Mouse (Mus musculus) midbrain, embryonic 15.5 days (tissue): ENCODE results near the gene Pde7b. TPM values are rescaled to one million over a fixed set of nuclear protein-coding genes. Genes with fewer than 3 reads are reported as not detected.

Experiments used
- ATAC-seq: fragments of 200-750 bp; cut with Nextera tagmentation; replicated peaks from 2 replicates; pipeline ENCODE4 v1.8.0; 2017; ENCODE audit warnings: moderate TSS enrichment
- H3K27ac ChIP-seq: fragments of 300-500 bp; sonication (generic); 2 replicates; pipeline ENCODE4 v1.5.1; 2015; ENCODE audit warnings: mild to moderate bottlenecking, inconsistent platforms
- H3K27me3 ChIP-seq: fragments of 300-500 bp; sonication (generic); replicated peaks from 2 replicates; pipeline ENCODE4 v1.6.1; 2015; ENCODE audit warnings: inconsistent platforms
- H3K36me3 ChIP-seq: fragments of 300-500 bp; sonication (generic); replicated peaks from 2 replicates; pipeline ENCODE4 v1.6.1; 2015; ENCODE audit warnings: inconsistent platforms
- H3K4me1 ChIP-seq: fragments of 300-500 bp; sonication (generic); 2 replicates; pipeline ENCODE4 v1.6.1; 2015; ENCODE audit warnings: inconsistent platforms
- H3K4me2 ChIP-seq: fragments of 300-500 bp; sonication (generic); 2 replicates; pipeline ENCODE4 v1.6.1; 2015; ENCODE audit warnings: inconsistent platforms, mild to moderate bottlenecking, moderate library complexity
- H3K4me3 ChIP-seq: fragments of 300-500 bp; sonication (generic); 2 replicates; pipeline ENCODE4 v1.5.1; 2015; ENCODE audit warnings: mild to moderate bottlenecking, inconsistent platforms
- H3K9ac ChIP-seq: fragments of 300-500 bp; sonication (generic); 2 replicates; pipeline ENCODE4 v1.6.1; 2015; ENCODE audit warnings: mild to moderate bottlenecking, inconsistent platforms
- H3K9me3 ChIP-seq: fragments of 300-500 bp; sonication (generic); 2 replicates; pipeline ENCODE4 v1.6.1; 2016; ENCODE audit warnings: inconsistent platforms
- WGBS: fragments of 180-500 bp; shearing (Covaris S2); methylation state at CpG from one replicate; pipeline ENCODE4 v1.1.7; 2015; ENCODE audit warnings: mixed read lengths; 5-methylcytosine and 5-hydroxymethylcytosine counted together
- polyA plus RNA-seq: library from polyadenylated mRNA; unstranded; fragments of >200 nt; fragmentation: Nextera tagmentation; extraction: Ambion mirVana; gene quantifications from 2 replicates; pipeline ENCODE4 v1.2.1, GENCODE M21; 2015

Gene Pde7b
- polyA plus RNA-seq, 1 experiment from 2014 or later, result 3.2 TPM

GRCm38 (mm10) chr10:20464631-20465030, 260.2 kb downstream of the Pde7b start:
- WGBS, result 78% methylated on average over 3 of the region's 3 CpGs
- H3K36me3 ChIP-seq, result no peaks in the 10 kb centered on the region
- no peak overlapping the region for H3K9ac ChIP-seq
- no peaks in the 10 kb centered on the region for H3K9me3 ChIP-seq
- no peak overlapping the region for H3K4me2 ChIP-seq
- no peak overlapping the region for H3K4me3 ChIP-seq
- ATAC-seq, result no peak
- H3K27me3 ChIP-seq, result no peaks in the 10 kb centered on the region
- H3K4me1 ChIP-seq, result no peaks in the 10 kb centered on the region
- H3K27ac ChIP-seq, result no peak overlapping the region

- Histone ChIP-seq H3K4me2 (no peak overlapping the region), H3K4me3 (no peak overlapping the region), H3K27me3 (no peaks in the 10 kb centered on the region), H3K9me3 (no peaks in the 10 kb centered on the region), H3K27ac (no peak overlapping the region), H3K36me3 (no peaks in the 10 kb centered on the region), H3K4me1 (no peaks in the 10 kb centered on the region), H3K9ac (no peak overlapping the region)
- ATAC-seq, result no peak
- 76% methylated on average over 1 of the region's 1 CpGs for WGBS
These were observed 260.9 kb downstream of the Pde7b start for GRCm38 (mm10) chr10:20463941-20464340.

- H3K27me3 ChIP-seq, result no peaks in the 10 kb centered on the region
- WGBS, result 82% methylated on average over 4 of the region's 4 CpGs
- no peaks in the 10 kb centered on the region for H3K36me3 ChIP-seq
- no peak overlapping the region for H3K4me3 ChIP-seq
- H3K9me3 ChIP-seq, result no peaks in the 10 kb centered on the region
- H3K27ac ChIP-seq, result no peak overlapping the region
- no peak for ATAC-seq
- no peak overlapping the region for H3K4me2 ChIP-seq
- H3K4me1 ChIP-seq, result no peaks in the 10 kb centered on the region
- no peak overlapping the region for H3K9ac ChIP-seq
These were observed 262.3 kb downstream of the Pde7b start for GRCm38 (mm10) chr10:20462596-20462995.

GRCm38 (mm10) chr10:20459657-20460350, 265.1 kb downstream of the Pde7b start:
- Histone ChIP-seq H3K36me3 (no peaks in the 10 kb centered on the region), H3K27ac (no peak overlapping the region), H3K4me1 (no peaks in the 10 kb centered on the region), H3K4me2 (no peak overlapping the region), H3K9me3 (no peaks in the 10 kb centered on the region), H3K27me3 (no peaks in the 10 kb centered on the region), H3K9ac (no peak overlapping the region), H3K4me3 (no peak overlapping the region)
- WGBS, result 94% methylated on average over 7 of the region's 7 CpGs
- ATAC-seq, result no peak

GRCm38 (mm10) chr10:20459160-20459559, 265.7 kb downstream of the Pde7b start:
- WGBS, result 89% methylated on average over 3 of the region's 3 CpGs

GRCm38 (mm10) chr10:20454387-20455065, 270.4 kb downstream of the Pde7b start:
- no peaks in the 10 kb centered on the region for H3K9me3 ChIP-seq
- no peak for ATAC-seq
- H3K4me2 ChIP-seq, result no peak overlapping the region
- H3K4me1 ChIP-seq, result no peaks in the 10 kb centered on the region
- no peak overlapping the region for H3K27ac ChIP-seq
- no peaks in the 10 kb centered on the region for H3K36me3 ChIP-seq
- no peak overlapping the region for H3K9ac ChIP-seq
- H3K4me3 ChIP-seq, result no peak overlapping the region
- whole genome bisulfite sequencing, result 67% methylated on average over 6 of the region's 6 CpGs
- no peaks in the 10 kb centered on the region for H3K27me3 ChIP-seq

More at GRCm38 (mm10) chr10:20459160-20459559, 265.7 kb downstream of the Pde7b start:
- Histone ChIP-seq H3K4me2 (no peak overlapping the region), H3K4me3 (no peak overlapping the region), H3K27me3 (no peaks in the 10 kb centered on the region), H3K4me1 (no peaks in the 10 kb centered on the region), H3K36me3 (no peaks in the 10 kb centered on the region), H3K27ac (no peak overlapping the region), H3K9me3 (no peaks in the 10 kb centered on the region), H3K9ac (no peak overlapping the region)
- no peak for ATAC-seq

- 95% methylated on average over 9 of the region's 9 CpGs for WGBS
- Histone ChIP-seq H3K27me3 (no peaks in the 10 kb centered on the region), H3K36me3 (no peaks in the 10 kb centered on the region), H3K4me1 (no peaks in the 10 kb centered on the region), H3K9ac (no peak overlapping the region), H3K4me3 (no peak overlapping the region), H3K4me2 (no peak overlapping the region), H3K9me3 (no peaks in the 10 kb centered on the region), H3K27ac (no peak overlapping the region)
- ATAC-seq, result no peak
These were observed 287.4 kb downstream of the Pde7b start for GRCm38 (mm10) chr10:20437428-20437827.

- H3K4me2 ChIP-seq, result no peak overlapping the region
- no peaks in the 10 kb centered on the region for H3K9me3 ChIP-seq
- H3K27ac ChIP-seq, result no peak overlapping the region
- H3K36me3 ChIP-seq, result no peaks in the 10 kb centered on the region
- no peak for ATAC-seq
- H3K27me3 ChIP-seq, result no peaks in the 10 kb centered on the region
- H3K4me3 ChIP-seq, result no peak overlapping the region
- H3K4me1 ChIP-seq, result no peaks in the 10 kb centered on the region
- 83% methylated on average over 2 of the region's 2 CpGs for WGBS
- H3K9ac ChIP-seq, result no peak overlapping the region
These were observed 287.9 kb downstream of the Pde7b start for GRCm38 (mm10) chr10:20437021-20437420.

- WGBS, result 93% methylated on average over 7 of the region's 7 CpGs
These were observed 289.0 kb downstream of the Pde7b start for GRCm38 (mm10) chr10:20435913-20436312.

GRCm38 (mm10) chr10:20431336-20431735, 293.5 kb downstream of the Pde7b start:
- no peaks in the 10 kb centered on the region for H3K27me3 ChIP-seq
- ATAC-seq, result no peak
- no peaks in the 10 kb centered on the region for H3K36me3 ChIP-seq
- no peaks in the 10 kb centered on the region for H3K9me3 ChIP-seq
- H3K4me3 ChIP-seq, result no peak overlapping the region
- no peak overlapping the region for H3K27ac ChIP-seq
- WGBS, result 85% methylated on average over 12 of the region's 12 CpGs
- no peaks in the 10 kb centered on the region for H3K4me1 ChIP-seq
- H3K9ac ChIP-seq, result no peak overlapping the region
- H3K4me2 ChIP-seq, result no peak overlapping the region

More at GRCm38 (mm10) chr10:20435913-20436312, 289.0 kb downstream of the Pde7b start:
- Histone ChIP-seq H3K27ac (no peak overlapping the region), H3K27me3 (no peaks in the 10 kb centered on the region), H3K4me1 (no peaks in the 10 kb centered on the region), H3K4me2 (no peak overlapping the region), H3K4me3 (no peak overlapping the region), H3K9ac (no peak overlapping the region), H3K9me3 (no peaks in the 10 kb centered on the region), H3K36me3 (no peaks in the 10 kb centered on the region)
- ATAC-seq, result no peak

- Histone ChIP-seq H3K4me2 (no peak overlapping the region), H3K9me3 (no peaks in the 10 kb centered on the region), H3K27me3 (no peaks in the 10 kb centered on the region), H3K27ac (no peak overlapping the region), H3K36me3 (no peaks in the 10 kb centered on the region), H3K4me1 (no peaks in the 10 kb centered on the region), H3K9ac (no peak overlapping the region), H3K4me3 (no peak overlapping the region)
- ATAC-seq, result 0 out of 2 replicates have a peak, but pooled peaks have one; percentile 27
- WGBS, result 76% methylated on average over 10 of the region's 10 CpGs
These were observed 303.5 kb downstream of the Pde7b start for GRCm38 (mm10) chr10:20421299-20421883.

GRCm38 (mm10) chr10:20420296-20420695, 304.6 kb downstream of the Pde7b start:
- Histone ChIP-seq H3K9me3 (no peaks in the 10 kb centered on the region), H3K4me1 (no peaks in the 10 kb centered on the region), H3K27ac (no peak overlapping the region), H3K27me3 (no peaks in the 10 kb centered on the region), H3K36me3 (no peaks in the 10 kb centered on the region), H3K4me2 (no peak overlapping the region), H3K9ac (no peak overlapping the region), H3K4me3 (no peak overlapping the region)
- 80% methylated on average over 7 of the region's 7 CpGs for WGBS
- no peak for ATAC-seq
